Mouse (Mus musculus) MEL (cell line): ENCODE data around the gene Timm13. TPM values are rescaled to one million over a fixed set of nuclear protein-coding genes. Genes with fewer than 3 reads are reported as not detected.
A peak's percentile ranks its signal among the peaks of the same experiment; 100 is the strongest.

ENCODE experiments used
- DNase-seq: peaks from one replicate; pipeline ENCODE4 v3.0.0; 2011; ENCODE audit warnings: low read depth, low spot score
- H3K27ac ChIP-seq: 2 replicates; pipeline ENCODE4 v1.5.1; 2012; ENCODE audit warnings: low read depth, mild to moderate bottlenecking, control low read depth, low read length, moderate library complexity; ENCODE audit not compliant: control insufficient read depth
- H3K27me3 ChIP-seq, 2 experiments: fragments of 150-350 bp in 1 of 2; sonication (generic) in 1 of 2; 2 replicates each; pipeline ENCODE4 v1.6.1; 2012; ENCODE audit warnings: low read length in 2 of 2, mild to moderate bottlenecking in 2 of 2, improper control_type of control experiment in 1 of 2, moderate library complexity in 1 of 2; ENCODE audit not compliant: insufficient read depth in 2 of 2, control insufficient read depth in 1 of 2
- H3K36me3 ChIP-seq, 2 experiments: 2 replicates each; pipeline ENCODE4 v1.6.1; 2012 to 2014; ENCODE audit warnings: low read length in 2 of 2, improper control_type of control experiment in 1 of 2, inconsistent platforms in 1 of 2, mild to moderate bottlenecking in 1 of 2; ENCODE audit not compliant: insufficient read depth in 2 of 2, control insufficient read depth in 1 of 2
- H3K4me1 ChIP-seq, 2 experiments: fragments of 150-350 bp in 1 of 2; sonication (generic) in 1 of 2; 2 replicates each; pipeline ENCODE4 v1.6.1; 2012; ENCODE audit warnings: low read length in 2 of 2, improper control_type of control experiment in 1 of 2, mild to moderate bottlenecking in 1 of 2; ENCODE audit not compliant: insufficient read depth in 2 of 2, control insufficient read depth in 1 of 2
- H3K4me3 ChIP-seq, 2 experiments: fragments of 150-350 bp in 1 of 2; sonication (generic) in 1 of 2; 2 replicates each; pipeline ENCODE4 v1.5.1; 2012; ENCODE audit warnings: low read depth in 2 of 2, low read length in 2 of 2, mild to moderate bottlenecking in 2 of 2, moderate library complexity in 2 of 2, control low read depth in 1 of 2, improper control_type of control experiment in 1 of 2; ENCODE audit not compliant: control insufficient read depth in 1 of 2, insufficient read depth in 1 of 2
- H3K79me2 ChIP-seq: 2 replicates; pipeline ENCODE4 v1.6.1; 2012; ENCODE audit warnings: mild to moderate bottlenecking, low read length, moderate library complexity; ENCODE audit not compliant: control insufficient read depth, poor library complexity, insufficient read depth
- H3K9ac ChIP-seq: 2 replicates; pipeline ENCODE4 v1.6.1; 2012; ENCODE audit warnings: low read depth, mild to moderate bottlenecking, control low read depth, low read length, moderate library complexity; ENCODE audit not compliant: control insufficient read depth, poor library complexity, severe bottlenecking
- H3K9me3 ChIP-seq: fragments of 150-350 bp; sonication (generic); replicated peaks from 2 replicates; pipeline ENCODE4 v1.6.1; 2012; ENCODE audit warnings: mild to moderate bottlenecking, low read length, improper control_type of control experiment, moderate library complexity; ENCODE audit not compliant: insufficient read depth
- CHD2 ChIP-seq: IDR thresholded peaks from 2 replicates; pipeline ENCODE4 v1.6.1; 2011; ENCODE audit warnings: low read length, improper control_type of control experiment
- CTCF ChIP-seq, 3 experiments: IDR thresholded peaks in 2 of 3; conservative IDR thresholded peaks in 1 of 3; 2 replicates each; pipeline ENCODE4 v1.5.1; 2011 to 2012; ENCODE audit warnings: low read length in 3 of 3, low read depth in 2 of 3, mild to moderate bottlenecking in 2 of 3, improper control_type of control experiment in 1 of 3, inconsistent platforms in 1 of 3, mixed read lengths in 1 of 3, moderate library complexity in 1 of 3; ENCODE audit not compliant: control insufficient read depth in 1 of 3, insufficient read depth in 1 of 3, poor library complexity in 1 of 3, severe bottlenecking in 1 of 3
- ELF1 ChIP-seq: IDR thresholded peaks from 2 replicates; pipeline ENCODE4 v1.6.1; 2014; ENCODE audit warnings: low read depth, mild to moderate bottlenecking, inconsistent platforms, low read length, improper control_type of control experiment, moderate library complexity
- EP300 ChIP-seq, 2 experiments: IDR thresholded peaks; 2 replicates each; pipeline ENCODE4 v1.6.1; 2011; ENCODE audit warnings: improper control_type of control experiment in 2 of 2, low read length in 2 of 2, low read depth in 1 of 2, mild to moderate bottlenecking in 1 of 2
- GABPA ChIP-seq: IDR thresholded peaks from 2 replicates; pipeline ENCODE4 v1.6.1; 2012; ENCODE audit warnings: low read depth, mild to moderate bottlenecking, inconsistent platforms, low read length, improper control_type of control experiment, moderate library complexity
- MAX ChIP-seq: IDR thresholded peaks from 2 replicates; pipeline ENCODE4 v1.6.1; 2011; ENCODE audit warnings: low read length, improper control_type of control experiment
- MAZ ChIP-seq: IDR thresholded peaks from 2 replicates; pipeline ENCODE4 v1.6.1; 2012; ENCODE audit warnings: low read depth, mild to moderate bottlenecking, inconsistent platforms, low read length, improper control_type of control experiment
- MEF2A ChIP-seq: IDR thresholded peaks from 2 replicates; pipeline ENCODE4 v1.6.1; 2014; ENCODE audit warnings: low read depth, mild to moderate bottlenecking, inconsistent platforms, low read length, improper control_type of control experiment; ENCODE audit not compliant: poor library complexity, insufficient replicate concordance, severe bottlenecking; ENCODE audit errors: extremely low read depth
- MYB ChIP-seq: IDR thresholded peaks from 2 replicates; pipeline ENCODE4 v1.6.1; 2011; ENCODE audit warnings: mild to moderate bottlenecking, low read depth, low read length, improper control_type of control experiment
- MYC ChIP-seq: IDR thresholded peaks from 2 replicates; pipeline ENCODE4 v1.6.1; 2011; ENCODE audit warnings: low read depth, mild to moderate bottlenecking, low read length, improper control_type of control experiment, moderate library complexity
- NELFE ChIP-seq: IDR thresholded peaks from 2 replicates; pipeline ENCODE4 v1.6.1; 2011; ENCODE audit warnings: low read depth, low read length, improper control_type of control experiment
- NRF1 ChIP-seq: IDR thresholded peaks from 2 replicates; pipeline ENCODE4 v1.6.1; 2014; ENCODE audit warnings: low read depth, mild to moderate bottlenecking, inconsistent platforms, low read length, improper control_type of control experiment, moderate library complexity; ENCODE audit not compliant: poor library complexity, insufficient read depth, severe bottlenecking
- POLR2A ChIP-seq, 2 experiments: IDR thresholded peaks; 2 replicates each; pipeline ENCODE4 v1.6.1; 2011 to 2012; ENCODE audit warnings: low read length in 2 of 2, mild to moderate bottlenecking in 2 of 2, control low read depth in 1 of 2, improper control_type of control experiment in 1 of 2, low read depth in 1 of 2, moderate library complexity in 1 of 2; ENCODE audit not compliant: control insufficient read depth in 1 of 2, insufficient read depth in 1 of 2, poor library complexity in 1 of 2
- POLR2AphosphoS2 ChIP-seq: IDR thresholded peaks from 2 replicates; pipeline ENCODE4 v1.6.1; 2011; ENCODE audit warnings: low read length, improper control_type of control experiment
- POLR2AphosphoS5 ChIP-seq: IDR thresholded peaks from 2 replicates; pipeline ENCODE4 v1.6.1; 2012; ENCODE audit warnings: low read depth, borderline replicate concordance, mild to moderate bottlenecking, inconsistent platforms, low read length, moderate library complexity, mixed read lengths
- RAD21 ChIP-seq: IDR thresholded peaks from 2 replicates; pipeline ENCODE4 v1.6.1; 2011; ENCODE audit warnings: mild to moderate bottlenecking, low read depth, low read length, improper control_type of control experiment
- SIN3A ChIP-seq: IDR thresholded peaks from 2 replicates; pipeline ENCODE4 v1.6.1; 2012; ENCODE audit warnings: low read length, improper control_type of control experiment, inconsistent platforms
- SMC3 ChIP-seq: IDR thresholded peaks from 2 replicates; pipeline ENCODE4 v1.6.1; 2011; ENCODE audit warnings: low read depth, low read length, improper control_type of control experiment
- TAL1 ChIP-seq: IDR thresholded peaks from 2 replicates; pipeline ENCODE4 v1.6.1; 2012; ENCODE audit warnings: mild to moderate bottlenecking, inconsistent platforms, low read length, moderate library complexity, mixed read lengths
- TBP ChIP-seq: IDR thresholded peaks from 2 replicates; pipeline ENCODE4 v1.8.0; 2011; ENCODE audit warnings: low read depth, low read length, improper control_type of control experiment
- TCF12 ChIP-seq: IDR thresholded peaks from 2 replicates; pipeline ENCODE4 v1.6.1; 2014; ENCODE audit warnings: low read depth, mild to moderate bottlenecking, inconsistent platforms, low read length, improper control_type of control experiment, moderate library complexity
- UBTF ChIP-seq: IDR thresholded peaks from 2 replicates; pipeline ENCODE4 v1.6.1; 2012; ENCODE audit warnings: low read depth, mild to moderate bottlenecking, inconsistent platforms, low read length, improper control_type of control experiment, moderate library complexity, borderline replicate concordance; ENCODE audit not compliant: insufficient read depth
- USF1 ChIP-seq: IDR thresholded peaks from 2 replicates; pipeline ENCODE4 v1.6.1; 2014; ENCODE audit warnings: low read depth, mild to moderate bottlenecking, inconsistent platforms, low read length, improper control_type of control experiment, moderate library complexity
- ZC3H11A ChIP-seq: IDR thresholded peaks from 2 replicates; pipeline ENCODE4 v1.6.1; 2012; ENCODE audit warnings: low read depth, mild to moderate bottlenecking, inconsistent platforms, low read length, improper control_type of control experiment
- ZKSCAN1 ChIP-seq: IDR thresholded peaks from 2 replicates; pipeline ENCODE4 v1.6.1; 2012; ENCODE audit warnings: low read depth, mild to moderate bottlenecking, inconsistent platforms, low read length, improper control_type of control experiment, moderate library complexity
- ZMIZ1 ChIP-seq: IDR thresholded peaks from 2 replicates; pipeline ENCODE4 v1.6.1; 2012; ENCODE audit warnings: low read depth, mild to moderate bottlenecking, inconsistent platforms, low read length, improper control_type of control experiment, moderate library complexity
- ZNF384 ChIP-seq: IDR thresholded peaks from 2 replicates; pipeline ENCODE4 v1.6.1; 2012; ENCODE audit warnings: low read depth, mild to moderate bottlenecking, inconsistent platforms, low read length, improper control_type of control experiment
- polyA plus RNA-seq, 2 experiments: library from polyadenylated mRNA; stranded (reverse) in 1 of 2; unstranded in 1 of 2; fragments of >175 nt in 1 of 2; fragments of >200 nt in 1 of 2; gene quantifications; 2 replicates each; pipeline versions ENCODE4 v1.2.1 to v1.2.4; 2012; ENCODE audit warnings: low replicate concordance in 2 of 2, low read depth in 1 of 2; ENCODE audit not compliant: insufficient read length in 2 of 2, insufficient read depth in 1 of 2, missing spikeins in 1 of 2
- total RNA-seq: library from RNA; depleted of rRNA; stranded (reverse); fragments of 300-350 nt; gene quantifications from 2 replicates; pipeline ENCODE4 v1.2.3, GENCODE M21; 2012

Gene Timm13
- total and polyA plus RNA-seq, 3 experiments, result 329 to 645 (median 349) TPM

- TF ChIP-seq CHD2 (no peak), GABPA (no peak), POLR2AphosphoS5 (no peak), MYC (no peak), SMC3 (peak; percentile 52), RAD21 (peak; percentile 30), MEF2A (no peak), MYB (no peak), POLR2AphosphoS2 (no peak), TBP (no peak), NELFE (no peak), ZKSCAN1 (no peak), SIN3A (no peak; the same call in 1 of the 2 replicates), ZMIZ1 (no peak), ELF1 (no peak), MAZ (no peak; the same call in 1 of the 2 replicates), POLR2A (IDR thresholded peaks at IDR 0.05; ENCODE audit: control insufficient read depth in 1 of 2, insufficient read depth in 1 of 2, low read depth in 1 of 2, low read length in 2 of 2, poor library complexity in 1 of 2) (no peak), NRF1 (no peak), CTCF (IDR thresholded peaks at IDR 0.05 in 2 of 3, conservative IDR thresholded peaks at IDR 0.05 in 1 of 3; ENCODE audit: control insufficient read depth in 1 of 3, insufficient read depth in 1 of 3, low read depth in 2 of 3, low read length in 3 of 3, poor library complexity in 1 of 3, severe bottlenecking in 1 of 3) (peak in 2 of 3 experiments; percentile 50 to 60; a peak in 4 of 6 replicates), TAL1 (no peak), UBTF (no peak), EP300 (IDR thresholded peaks at IDR 0.05; ENCODE audit: low read depth in 1 of 2, low read length in 2 of 2) (no peak), ZNF384 (no peak), USF1 (no peak), MAX (no peak), ZC3H11A (0 out of 2 replicates have a peak, but pooled peaks have one; percentile 12), TCF12 (no peak)
Observed at GRCm38 (mm10) chr10:80880901-80881300, 19.9 kb downstream of the Timm13 start.

More at GRCm38 (mm10) chr10:80880901-80881300, 19.9 kb downstream of the Timm13 start:
- H3K27ac ChIP-seq, result no peak overlapping the region
- H3K27me3 ChIP-seq, result no peaks in the 10 kb centered on the region
- peaks cover 2 to 11% of the 10 kb centered on the region in 2 experiments; a peak in 3 of 4 replicates for H3K4me1 ChIP-seq
- no peak overlapping the region for H3K4me3 ChIP-seq
- DNase-seq, result peak; percentile 63
- H3K9ac ChIP-seq, result no peak overlapping the region
- H3K79me2 ChIP-seq, result no peaks in the 10 kb centered on the region
- H3K36me3 ChIP-seq, result no peaks in the 10 kb centered on the region
- no peaks in the 10 kb centered on the region for H3K9me3 ChIP-seq
